ENCODE assay signal across 20 mouse cellular contexts in the genomic region with DNA sequence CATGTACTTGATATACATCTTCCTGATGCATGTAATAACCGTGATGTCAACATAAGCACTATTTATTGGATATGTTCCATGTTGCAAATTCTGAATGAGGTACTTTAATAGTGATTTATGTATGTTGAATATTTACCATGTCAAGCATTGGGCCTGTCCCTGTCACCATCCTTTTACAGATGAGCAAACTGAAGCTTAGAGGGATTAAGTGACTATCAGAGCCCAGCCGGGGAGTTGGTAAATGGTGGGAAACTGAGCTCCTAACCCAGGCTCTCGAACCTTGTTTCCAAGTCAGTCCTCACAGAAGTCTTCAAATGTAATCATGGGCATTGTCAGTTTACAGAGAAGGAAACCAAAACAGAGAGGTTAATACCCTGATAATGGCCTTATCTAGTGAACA.
DNase-seq lines count a peak whose midpoint lies in the region; ATAC-seq lines count a peak whose summit lies in the region.
"Had no signal": no experiment of that assay in that cellular context is flagged by ENCODE, and none has a peak within 500 bp of the region (broad histone marks: within the 10 kb centered on the region; RNA-seq: fewer than 3 reads in every experiment).

No protein-coding gene starts in this region.

- no peaks in the 10 kb centered on the region for H3K4me1 ChIP-seq in midbrain, embryonic 11.5 days (ENCODE audit: control insufficient read depth, insufficient read depth, low read length)
- no peaks in the 10 kb centered on the region for H3K4me1 ChIP-seq in midbrain, embryonic 15.5 days

- peak; percentile 74 for DNase-seq in midbrain, embryonic 11.5 days (ENCODE audit: low spot score, missing footprints)
- DNase-seq in CD4-positive helper T cell, adult 2 months (ENCODE audit: low read depth, low spot score): peak; percentile 2
- DNase-seq in kidney, postnatal 25 days: no peak
- DNase-seq: adrenal gland, adult 2 months; adrenal gland, adult 8-10 months; adrenal gland, postnatal 10 days; adrenal gland, postnatal 14 days; adrenal gland, postnatal 25 days; adrenal gland, postnatal 36 days; B cell, adult 2 months; cerebellum, adult 11 months; cerebellum, adult 11-12 months; cerebellum, adult 18-20 months; cerebellum, adult 2 months had no signal

- no peaks in the 10 kb centered on the region for H3K36me3 ChIP-seq in midbrain, embryonic 11.5 days (ENCODE audit: control insufficient read depth, insufficient read depth, low read length)
- H3K36me3 ChIP-seq in midbrain, embryonic 15.5 days (replicated peaks): no peaks in the 10 kb centered on the region
- H3K36me3 ChIP-seq: G1E had no signal

- no peak overlapping the region for H3K4me3 ChIP-seq in midbrain, embryonic 11.5 days (ENCODE audit: low read depth, low read length)
- no peak overlapping the region for H3K4me3 ChIP-seq in midbrain, embryonic 15.5 days

- peak; percentile 65; the same call in 1 of the 2 replicates for ATAC-seq in midbrain, embryonic 11.5 days (ENCODE audit: low FRiP score)
- no peak for ATAC-seq in midbrain, embryonic 15.5 days (replicated peaks)
- ATAC-seq: activated CD4-positive, CD25-positive, alpha-beta regulatory T cell, adult 4 months; CD4-positive, CD25-positive, alpha-beta regulatory T cell, adult 4 months; Patski had no signal

- 39% methylated on average over 3 of the region's 3 CpGs for WGBS in midbrain, embryonic 11.5 days
- WGBS in midbrain, embryonic 15.5 days: 45% methylated on average over 3 of the region's 3 CpGs

- H3K27me3 ChIP-seq in midbrain, embryonic 11.5 days (ENCODE audit: control insufficient read depth, insufficient read depth, low read length): no peaks in the 10 kb centered on the region
- H3K27me3 ChIP-seq in midbrain, embryonic 15.5 days (replicated peaks): no peaks in the 10 kb centered on the region
- H3K27me3 ChIP-seq: CH12.LX, Patski had no signal

- H3K9ac ChIP-seq in midbrain, embryonic 11.5 days (ENCODE audit: low read length): no peak overlapping the region
- H3K9ac ChIP-seq in midbrain, embryonic 15.5 days: no peak overlapping the region

- no peak overlapping the region for H3K4me2 ChIP-seq in midbrain, embryonic 11.5 days
- no peak overlapping the region for H3K4me2 ChIP-seq in midbrain, embryonic 15.5 days

- no peaks in the 10 kb centered on the region for H3K9me3 ChIP-seq in midbrain, embryonic 11.5 days (ENCODE audit: control insufficient read depth, low read length)
- no peaks in the 10 kb centered on the region for H3K9me3 ChIP-seq in midbrain, embryonic 15.5 days
- H3K9me3 ChIP-seq: G1E had no signal

- H3K27ac ChIP-seq in midbrain, embryonic 11.5 days (ENCODE audit: low read depth, low read length): no peak overlapping the region
- no peak overlapping the region for H3K27ac ChIP-seq in midbrain, embryonic 15.5 days

Comparison
In these comparisons a context has a peak if more than half of its experiments do, and no peak if none do; other contexts are left out.
1. DNase-seq: peak in midbrain, embryonic 11.5 days (single experiment) and CD4-positive helper T cell, adult 2 months (single experiment); none in kidney, postnatal 25 days (0 of 2).